Mouse (Mus musculus): ENCODE data around the gene Trio.

Gene Trio

DNA sequence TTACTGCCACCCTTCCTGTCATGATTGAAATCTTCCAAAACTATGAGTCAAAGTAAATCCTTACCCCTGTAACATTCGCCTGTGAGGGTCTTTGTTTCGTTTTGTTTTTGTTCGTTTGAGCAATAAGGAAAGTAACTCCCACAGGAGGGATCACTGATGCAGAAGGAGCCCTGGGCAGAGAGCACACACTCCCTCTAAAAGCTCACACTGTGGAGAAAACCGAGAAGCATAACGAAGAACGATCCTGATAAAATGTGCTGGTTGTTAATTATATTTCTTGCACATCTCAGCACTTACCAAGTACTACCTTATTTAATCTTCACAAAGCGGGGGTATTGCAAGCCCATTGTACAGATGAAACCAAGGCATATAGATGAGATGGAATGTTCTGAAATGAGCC is 333.5 kb downstream of the Trio start:
- in situ Hi-C loops (cut with MboI; ENCODE audit: low sequenced_read_pairs), result no loop called here

DNA sequence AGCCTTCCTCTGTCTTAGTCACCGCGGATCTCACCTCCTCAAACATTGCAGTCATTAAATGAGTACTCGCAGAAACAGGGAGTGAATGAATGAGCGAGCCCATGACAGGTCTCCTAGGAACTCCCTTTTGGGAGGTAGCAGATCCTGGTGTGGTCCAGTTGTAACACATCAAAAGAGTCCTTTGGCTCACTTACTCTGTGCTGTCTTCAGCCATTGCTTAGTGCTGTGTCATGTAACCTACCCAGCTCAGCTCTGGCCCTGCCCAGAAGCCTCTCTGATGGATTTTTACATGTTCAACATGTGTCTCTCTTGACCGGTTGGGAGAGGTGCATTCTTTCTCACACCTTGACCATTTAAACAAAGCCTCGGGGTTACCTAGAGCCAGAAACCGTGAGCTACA is 334.4 kb downstream of the Trio start:
- in situ Hi-C loops (cut with MboI; ENCODE audit: low sequenced_read_pairs), result no loop called here

DNA sequence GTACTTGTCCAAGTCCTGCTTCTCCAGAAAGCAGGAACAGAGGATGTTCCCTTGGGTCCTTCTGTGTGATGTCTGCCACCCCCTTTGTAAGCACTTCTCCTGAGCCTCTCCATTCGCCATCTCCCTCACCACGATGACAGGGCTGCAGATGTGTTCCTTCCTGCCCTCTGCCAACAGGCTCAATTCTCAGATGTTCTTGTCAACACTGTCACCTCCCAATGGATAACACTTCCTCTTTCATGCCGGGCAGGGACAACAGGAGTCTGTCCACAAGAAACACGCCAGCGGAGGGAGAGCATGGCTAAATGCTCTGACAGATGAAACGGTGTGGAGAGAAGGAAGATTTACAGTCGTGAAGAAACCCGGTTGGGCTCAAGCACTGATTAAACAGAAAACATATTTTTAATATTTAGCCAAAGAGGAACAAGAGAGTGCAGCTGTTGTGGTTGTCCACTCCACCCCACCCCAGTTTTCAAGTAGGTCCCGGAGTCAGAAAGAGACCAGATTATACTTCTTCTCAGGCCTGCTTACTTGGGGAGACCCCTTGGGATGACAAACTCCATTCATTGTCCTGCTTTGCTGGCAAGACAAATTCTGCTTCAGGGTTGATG is 337.5 kb downstream of the Trio start:
- in situ Hi-C loops (cut with MboI; ENCODE audit: low sequenced_read_pairs), result no loop called here

DNA sequence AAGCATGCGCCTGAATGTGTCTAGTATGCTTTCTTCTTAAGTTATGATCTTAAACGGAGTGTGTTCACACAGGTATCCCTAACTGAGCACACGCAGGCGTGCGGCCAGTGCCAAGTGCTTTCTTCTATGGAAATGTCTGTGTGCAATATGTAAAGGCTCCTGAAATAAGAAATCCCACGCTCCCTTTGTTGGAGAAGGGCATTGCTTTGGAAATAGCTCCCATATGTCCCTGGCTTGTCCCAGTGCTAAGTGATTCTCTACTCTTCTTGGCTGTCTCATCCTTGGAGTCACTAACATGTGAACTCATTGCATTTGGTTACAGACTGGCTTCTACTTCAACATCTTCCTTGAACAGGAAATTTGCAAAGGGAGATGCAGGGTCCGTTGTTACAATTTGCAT is 340.8 kb downstream of the Trio start:
- in situ Hi-C loops (cut with MboI; ENCODE audit: low sequenced_read_pairs), result no loop called here

DNA sequence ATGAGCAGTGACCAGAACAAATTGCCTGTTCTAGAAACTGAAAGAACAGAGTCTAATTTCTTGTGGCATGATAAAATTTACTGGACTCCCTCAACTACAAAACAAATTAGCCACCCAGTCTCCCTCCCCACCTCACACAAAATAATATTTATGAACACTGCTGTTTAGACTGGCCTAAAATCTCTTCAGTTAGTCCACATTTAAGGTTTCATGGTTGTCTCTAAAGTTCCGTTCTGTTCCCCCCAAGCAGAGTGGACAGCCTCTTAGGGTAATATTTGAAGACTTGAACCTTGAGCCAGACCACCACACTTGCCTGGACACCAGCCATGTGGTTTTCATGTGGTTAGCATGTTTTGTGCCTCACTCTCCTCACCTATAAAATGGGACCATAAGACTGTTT is 342.4 kb downstream of the Trio start:
- in situ Hi-C loops (cut with MboI; ENCODE audit: low sequenced_read_pairs), result no loop called here

DNA sequence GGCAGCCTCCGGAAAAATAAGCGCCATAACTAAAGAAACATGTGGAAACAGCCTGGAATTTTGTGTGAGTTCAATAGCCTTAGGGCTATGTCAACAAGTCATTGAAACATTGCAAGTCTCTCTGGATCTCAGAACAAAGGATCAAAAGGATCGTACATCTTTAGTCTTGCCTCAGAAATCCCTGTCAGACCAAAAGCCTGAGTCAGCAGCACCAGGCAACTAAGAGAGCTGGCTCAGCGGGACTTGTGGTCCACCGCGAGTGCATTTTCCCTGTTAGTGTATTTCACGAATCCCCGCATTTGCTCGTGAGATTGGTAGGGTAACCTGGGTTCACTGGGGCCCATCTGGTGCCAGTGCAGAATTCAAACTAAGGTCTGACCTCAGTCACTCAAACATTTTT is 343.0 kb downstream of the Trio start:
- in situ Hi-C loops (cut with MboI; ENCODE audit: low sequenced_read_pairs), result no loop called here

DNA sequence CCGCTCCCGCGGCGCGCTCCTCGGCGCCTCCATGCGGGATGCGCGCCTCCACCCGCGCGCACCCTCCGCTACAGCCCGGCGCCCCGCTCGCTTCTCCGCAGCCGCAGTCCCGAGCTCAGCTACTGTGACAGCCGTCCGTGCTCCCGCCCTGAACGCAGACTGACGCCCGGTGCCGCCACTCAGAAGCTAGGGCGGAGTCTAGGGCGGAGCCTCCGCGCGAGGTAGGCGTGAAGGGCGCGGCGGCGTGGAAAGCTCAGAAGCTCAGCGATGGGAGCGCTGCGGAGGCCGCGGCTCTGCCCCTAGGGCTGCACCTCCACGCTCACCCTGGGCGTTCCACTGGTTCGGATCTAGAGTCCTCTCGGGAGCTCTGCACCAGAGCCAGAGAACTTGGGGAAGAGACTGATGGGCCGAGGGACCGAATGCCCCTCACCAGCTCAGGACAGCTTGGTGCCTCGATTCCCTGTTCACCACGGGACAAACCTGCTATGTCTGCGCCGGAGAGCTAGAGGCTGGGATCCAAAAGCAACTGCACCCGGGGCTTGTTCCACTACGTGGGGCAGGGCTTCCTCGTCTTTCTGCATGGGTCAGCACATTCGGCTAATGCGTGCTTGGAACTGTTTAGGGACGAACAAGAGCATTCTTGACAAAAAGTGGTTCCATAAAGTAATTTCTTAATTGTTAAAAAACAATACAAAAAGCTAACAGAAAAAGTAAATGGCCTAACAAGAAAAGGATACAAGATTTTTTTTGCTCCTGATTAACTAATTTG is 344.0 kb downstream of the Trio start, which contains the start of gene Otulinl:
Gene Otulinl (minus strand): TSS at position 161 of the 769 bp plus-strand sequence.
- in situ Hi-C loops (cut with MboI; ENCODE audit: low sequenced_read_pairs), result no loop called here

DNA sequence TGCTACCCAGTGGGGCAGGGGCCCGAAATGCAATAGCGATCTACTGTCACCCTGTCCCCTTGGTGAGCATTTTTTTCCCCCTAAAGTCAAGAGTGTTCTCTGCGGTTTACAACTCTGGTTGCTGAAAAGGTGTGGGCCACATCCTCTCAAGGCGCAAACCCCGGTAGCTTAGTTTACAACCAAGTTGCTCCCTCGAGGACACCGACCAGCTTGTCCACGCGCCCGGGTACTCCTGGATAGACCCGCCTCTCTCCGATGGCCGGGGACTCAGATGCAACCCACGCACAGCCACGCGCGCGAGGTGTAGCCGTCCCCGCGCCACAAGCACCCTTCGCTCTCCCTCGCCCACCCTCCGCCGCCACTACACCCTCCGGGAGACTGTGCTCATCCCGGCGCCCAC is 344.7 kb downstream of the Trio start:
- in situ Hi-C loops (cut with MboI; ENCODE audit: low sequenced_read_pairs), result no loop called here

All from CH12F3 (cell line).